In genomic region chr2:157540073-157540952, GRCm38 (mm10) we compare ENCODE assay signal across 9 mouse cellular contexts. TPM values are rescaled to one million over a fixed set of nuclear protein-coding genes. Genes with fewer than 3 reads are reported as not detected.
DNase-seq lines count a peak whose midpoint lies in the region; ATAC-seq lines count a peak whose summit lies in the region.
"Had no signal": no experiment of that assay in that cellular context is flagged by ENCODE, and none has a peak within 500 bp of the region (broad histone marks: within the 10 kb centered on the region; RNA-seq: fewer than 3 reads in every experiment).

No protein-coding gene starts in this region.

- no peak overlapping the region for H3K4me3 ChIP-seq in brown adipose tissue, adult 24 weeks (ENCODE audit: insufficient read depth, low read depth, low read length)
- no peak overlapping the region for H3K4me3 ChIP-seq in heart, embryonic 13.5 days
- no peak overlapping the region for H3K4me3 ChIP-seq in limb, embryonic 15.5 days

- H3K4me1 ChIP-seq in brown adipose tissue, adult 24 weeks (ENCODE audit: control insufficient read depth, insufficient read depth, insufficient read length, low read length): peaks cover 20% of the 10 kb centered on the region
- H3K4me1 ChIP-seq in heart, embryonic 13.5 days: peaks cover 17% of the 10 kb centered on the region
- peaks cover 20% of the 10 kb centered on the region for H3K4me1 ChIP-seq in limb, embryonic 15.5 days

- no peak for ATAC-seq in heart, embryonic 13.5 days (ENCODE audit: extremely low read depth, insufficient number of reproducible peaks, low FRiP score, low TSS enrichment)
- ATAC-seq in limb, embryonic 15.5 days (ENCODE audit: insufficient number of reproducible peaks, low FRiP score, low TSS enrichment, low read depth): no peak; the same call in 1 of the 2 replicates

- no peak overlapping the region for H3K9ac ChIP-seq in heart, embryonic 13.5 days
- no peak overlapping the region for H3K9ac ChIP-seq in limb, embryonic 15.5 days

- peak overlapping the region; percentile 15 for H3K27ac ChIP-seq in brown adipose tissue, adult 24 weeks (replicated peaks; ENCODE audit: low read depth, low read length)
- 0 out of 2 replicates have a peak overlapping the region, but pooled peaks have one; percentile 4 for H3K27ac ChIP-seq in heart, embryonic 13.5 days (replicated peaks)
- peak overlapping the region; percentile 12; the same call in 1 of the 2 replicates for H3K27ac ChIP-seq in limb, embryonic 15.5 days
- H3K27ac ChIP-seq: kidney, postnatal 0 days had no signal

- H3K4me2 ChIP-seq in heart, embryonic 13.5 days: no peak overlapping the region
- no peak overlapping the region for H3K4me2 ChIP-seq in limb, embryonic 15.5 days

- peak; percentile 45 for DNase-seq in adrenal gland, postnatal 14 days
- DNase-seq in adrenal gland, adult 18-20 months (ENCODE audit: low spot score in 2 of 2): no peak
- peak; percentile 77 for DNase-seq in right cerebral cortex, adult 18-20 months
- no peak for DNase-seq in spleen, adult 12 weeks (ENCODE audit: low spot score)
- DNase-seq in spleen, postnatal 36 days (ENCODE audit: low spot score in 2 of 2): no peak

- 0 out of 2 replicates have a peak, but pooled peaks cover 2% of the 10 kb centered on the region for H3K27me3 ChIP-seq in heart, embryonic 13.5 days (replicated peaks)
- H3K27me3 ChIP-seq in limb, embryonic 15.5 days: no peaks in the 10 kb centered on the region

- H3K36me3 ChIP-seq in heart, embryonic 13.5 days: peaks cover 26% of the 10 kb centered on the region
- H3K36me3 ChIP-seq in limb, embryonic 15.5 days: peaks cover 5% of the 10 kb centered on the region; the same call in 1 of the 2 replicates

- H3K9me3 ChIP-seq in heart, embryonic 13.5 days: no peaks in the 10 kb centered on the region
- no peaks in the 10 kb centered on the region for H3K9me3 ChIP-seq in limb, embryonic 15.5 days

- 66% methylated on average over 24 of the region's 24 CpGs for WGBS in heart, embryonic 13.5 days
- 50% methylated on average over 24 of the region's 24 CpGs for WGBS in limb, embryonic 15.5 days

RNA-seq across cellular contexts. Expression of gene Nnat, which starts 19.6 kb away (rescaled TPM):
- 158 TPM in 2 replicates for total RNA-seq in adrenal gland, postnatal 14 days (2021)
- 100 to 1,000 TPM in 1 of 2 experiments, 10 to 100 TPM in 1; 49.7 to 198 TPM for total RNA-seq in adrenal gland, adult 18-20 months (2021)
- polyA plus RNA-seq in brown adipose tissue, adult 24 weeks (2012; ENCODE audit: insufficient read depth, insufficient read length, missing spikeins): 143 and 188 TPM in 2 replicates
- 120 and 135 TPM in 2 replicates for polyA plus RNA-seq in heart, embryonic 13.5 days (2015; fragmentation: Nextera tagmentation; extraction: Ambion mirVana)
- 233 and 285 TPM in 2 replicates for polyA plus RNA-seq in limb, embryonic 15.5 days (2015; fragmentation: Nextera tagmentation; extraction: Ambion mirVana)

RNA-seq across cellular contexts. Expression of gene Blcap, which starts 30.8 kb away (rescaled TPM):
- 75.2 and 77.9 TPM in 2 replicates for total RNA-seq in adrenal gland, postnatal 14 days (2021)
- total RNA-seq in adrenal gland, adult 18-20 months (2021): 100 to 1,000 TPM in 1 of 2 experiments, 10 to 100 TPM in 1; 87.1 to 101 TPM
- polyA plus RNA-seq in brown adipose tissue, adult 24 weeks (2012; ENCODE audit: insufficient read depth, insufficient read length, missing spikeins): 71.0 and 74.7 TPM in 2 replicates
- polyA plus RNA-seq in heart, embryonic 13.5 days (2015; fragmentation: Nextera tagmentation; extraction: Ambion mirVana): 29.4 and 33.5 TPM in 2 replicates
- polyA plus RNA-seq in limb, embryonic 15.5 days (2015; fragmentation: Nextera tagmentation; extraction: Ambion mirVana): 54.3 and 54.5 TPM in 2 replicates

Comparison
In these comparisons a context has a peak if more than half of its experiments do, and no peak if none do; other contexts are left out.
1. DNase-seq: peak in adrenal gland, postnatal 14 days (single experiment) and right cerebral cortex, adult 18-20 months (single experiment); none in adrenal gland, adult 18-20 months (0 of 2), spleen, adult 12 weeks (single experiment) and spleen, postnatal 36 days (0 of 2).
2. Peak in every context shown above with its lines, with median percentiles within 50 percentile points of each other: H3K27ac ChIP-seq.